Mouse (Mus musculus) bone marrow macrophage, adult 2 months (primary cell): ENCODE data around the gene Rbm24.

Source experiments
- CTCF ChIP-seq: IDR thresholded peaks from 2 replicates; pipeline ENCODE4 v1.5.1; 2012; ENCODE audit warnings: low read depth, mild to moderate bottlenecking, low read length, moderate library complexity
- POLR2A ChIP-seq: IDR thresholded peaks from 2 replicates; pipeline ENCODE4 v1.6.1; 2012; ENCODE audit warnings: mild to moderate bottlenecking, low read depth, low read length, borderline replicate concordance

- TF ChIP-seq CTCF (no peak), POLR2A (no peak)
Measured at GRCm38 (mm10) chr13:46451548-46451947, 33.3 kb downstream of the Rbm24 start.
